Mouse (Mus musculus) bone marrow, adult 2 months (tissue): ENCODE data around the gene Sh3pxd2a.

Source experiments
- CTCF ChIP-seq: fragments of 200-500 bp; IDR thresholded peaks from 2 replicates; pipeline ENCODE4 v1.5.1; 2011; ENCODE audit warnings: low read length, control low read depth; ENCODE audit not compliant: control insufficient read depth, insufficient read depth
- POLR2A ChIP-seq: fragments of 200-500 bp; IDR thresholded peaks from 2 replicates; pipeline ENCODE4 v1.6.1; 2011; ENCODE audit warnings: low read depth, mild to moderate bottlenecking, control low read depth, low read length, borderline replicate concordance; ENCODE audit not compliant: control insufficient read depth

GRCm38 (mm10) chr19:47513618-47513897 lies 49.4 kb upstream of the Sh3pxd2a start:
- TF ChIP-seq CTCF (no peak), POLR2A (no peak)
